Mouse (Mus musculus) megakaryocyte, embryonic 14.5 days (primary cell): ENCODE results near the gene Evx1. TPM values are rescaled to one million over a fixed set of nuclear protein-coding genes. Genes with fewer than 3 reads are reported as not detected.

ENCODE experiments used
- H3K27me3 ChIP-seq: replicated peaks from 2 replicates; pipeline ENCODE3; 2012; ENCODE audit warnings: inconsistent platforms
- H3K36me3 ChIP-seq: replicated peaks from 2 replicates; pipeline ENCODE3; 2012; ENCODE audit warnings: low read length, inconsistent platforms, mixed read lengths
- H3K4me1 ChIP-seq: 2 replicates; pipeline ENCODE4 v1.6.1; 2012; ENCODE audit warnings: inconsistent platforms
- H3K4me3 ChIP-seq: replicated peaks from 2 replicates; pipeline ENCODE3; 2012; ENCODE audit warnings: moderate library complexity, mild to moderate bottlenecking, inconsistent platforms
- H3K9me3 ChIP-seq: 2 replicates; pipeline ENCODE4 v1.6.1; 2012; ENCODE audit warnings: inconsistent platforms
- FLI1 ChIP-seq: IDR thresholded peaks from 2 replicates; pipeline ENCODE4 v1.6.1; 2012; ENCODE audit warnings: low read length, inconsistent platforms, mixed read lengths
- GATA1 ChIP-seq: IDR thresholded peaks from 3 replicates; pipeline ENCODE4 v1.6.1; 2012; ENCODE audit warnings: mixed read lengths, low read length, inconsistent platforms, borderline replicate concordance
- polyA plus RNA-seq: library from polyadenylated mRNA; stranded (reverse); fragments of >175 nt; gene quantifications from 2 replicates; pipeline ENCODE4 v1.2.3, GENCODE M21; 2012; ENCODE audit warnings: low replicate concordance; ENCODE audit not compliant: insufficient read depth

The Evx1 gene
- polyA plus RNA-seq, 1 experiment = not detected

GRCm38 (mm10) chr6:52270494-52271480 is 42.5 kb upstream of the Evx1 start:
- peaks cover 21% of the 10 kb centered on the region for H3K4me1 ChIP-seq
- H3K27me3 ChIP-seq = peaks cover 98% of the 10 kb centered on the region
- TF ChIP-seq GATA1 (no peak), FLI1 (no peak)
- H3K9me3 ChIP-seq = no peaks in the 10 kb centered on the region
- H3K36me3 ChIP-seq = no peaks in the 10 kb centered on the region
- no peak overlapping the region for H3K4me3 ChIP-seq

GRCm38 (mm10) chr6:52272766-52273655 is 40.3 kb upstream of the Evx1 start:
- H3K4me1 ChIP-seq = peaks cover 15% of the 10 kb centered on the region
- H3K36me3 ChIP-seq = no peaks in the 10 kb centered on the region
- no peaks in the 10 kb centered on the region for H3K9me3 ChIP-seq
- TF ChIP-seq FLI1 (no peak), GATA1 (no peak)
- peaks cover 98% of the 10 kb centered on the region for H3K27me3 ChIP-seq
- H3K4me3 ChIP-seq = no peak overlapping the region

- no peaks in the 10 kb centered on the region for H3K9me3 ChIP-seq
- no peaks in the 10 kb centered on the region for H3K36me3 ChIP-seq
- no peak for TF ChIP-seq GATA1
- no peak for TF ChIP-seq FLI1
- H3K27me3 ChIP-seq = peaks cover 93% of the 10 kb centered on the region
- peak overlapping the region; percentile 11 for H3K4me3 ChIP-seq
- H3K4me1 ChIP-seq = peaks cover 15% of the 10 kb centered on the region
These were observed 39.5 kb upstream of the Evx1 start for GRCm38 (mm10) chr6:52273656-52274280.

- H3K4me3 ChIP-seq = no peak overlapping the region
- H3K36me3 ChIP-seq = no peaks in the 10 kb centered on the region
- H3K27me3 ChIP-seq = peaks cover 89% of the 10 kb centered on the region
- H3K9me3 ChIP-seq = no peaks in the 10 kb centered on the region
- TF ChIP-seq FLI1 (no peak), GATA1 (no peak)
- H3K4me1 ChIP-seq = peaks cover 15% of the 10 kb centered on the region
These were observed 38.7 kb upstream of the Evx1 start for GRCm38 (mm10) chr6:52274576-52274975.

GRCm38 (mm10) chr6:52275563-52276280 is 37.6 kb upstream of the Evx1 start:
- Histone ChIP-seq H3K27me3 (peaks cover 82% of the 10 kb centered on the region), H3K36me3 (no peaks in the 10 kb centered on the region)
- TF ChIP-seq FLI1 = no peak
- TF ChIP-seq GATA1 = no peak

GRCm38 (mm10) chr6:52276382-52276781 is 36.9 kb upstream of the Evx1 start:
- H3K9me3 ChIP-seq = no peaks in the 10 kb centered on the region
- TF ChIP-seq GATA1 = no peak
- TF ChIP-seq FLI1 = no peak
- H3K27me3 ChIP-seq = peaks cover 82% of the 10 kb centered on the region
- H3K4me3 ChIP-seq = no peak overlapping the region
- H3K36me3 ChIP-seq = no peaks in the 10 kb centered on the region
- peaks cover 10% of the 10 kb centered on the region for H3K4me1 ChIP-seq

More at GRCm38 (mm10) chr6:52275563-52276280, 37.6 kb upstream of the Evx1 start:
- peaks cover 12% of the 10 kb centered on the region for H3K4me1 ChIP-seq
- no peaks in the 10 kb centered on the region for H3K9me3 ChIP-seq
- H3K4me3 ChIP-seq = no peak overlapping the region

- no peak for TF ChIP-seq FLI1
- TF ChIP-seq GATA1 = no peak
- Histone ChIP-seq H3K9me3 (no peaks in the 10 kb centered on the region), H3K27me3 (peaks cover 80% of the 10 kb centered on the region), H3K36me3 (no peaks in the 10 kb centered on the region), H3K4me3 (no peak overlapping the region), H3K4me1 (peaks cover 10% of the 10 kb centered on the region)
These were observed 36.4 kb upstream of the Evx1 start for GRCm38 (mm10) chr6:52276920-52277319.

- Histone ChIP-seq H3K36me3 (no peaks in the 10 kb centered on the region), H3K4me1 (no peaks in the 10 kb centered on the region), H3K9me3 (no peaks in the 10 kb centered on the region), H3K27me3 (peaks cover 63% of the 10 kb centered on the region), H3K4me3 (no peak overlapping the region)
- TF ChIP-seq GATA1 (no peak), FLI1 (no peak)
These were observed 32.2 kb upstream of the Evx1 start for GRCm38 (mm10) chr6:52281084-52281483.

GRCm38 (mm10) chr6:52283896-52284295 is 29.4 kb upstream of the Evx1 start:
- H3K4me1 ChIP-seq = no peaks in the 10 kb centered on the region
- H3K36me3 ChIP-seq = no peaks in the 10 kb centered on the region
- no peaks in the 10 kb centered on the region for H3K9me3 ChIP-seq
- H3K4me3 ChIP-seq = no peak overlapping the region
- no peak for TF ChIP-seq GATA1
- no peak for TF ChIP-seq FLI1
- peaks cover 49% of the 10 kb centered on the region for H3K27me3 ChIP-seq
